Mouse (Mus musculus): ENCODE data around the gene Galr2.

Gene Galr2

DNA sequence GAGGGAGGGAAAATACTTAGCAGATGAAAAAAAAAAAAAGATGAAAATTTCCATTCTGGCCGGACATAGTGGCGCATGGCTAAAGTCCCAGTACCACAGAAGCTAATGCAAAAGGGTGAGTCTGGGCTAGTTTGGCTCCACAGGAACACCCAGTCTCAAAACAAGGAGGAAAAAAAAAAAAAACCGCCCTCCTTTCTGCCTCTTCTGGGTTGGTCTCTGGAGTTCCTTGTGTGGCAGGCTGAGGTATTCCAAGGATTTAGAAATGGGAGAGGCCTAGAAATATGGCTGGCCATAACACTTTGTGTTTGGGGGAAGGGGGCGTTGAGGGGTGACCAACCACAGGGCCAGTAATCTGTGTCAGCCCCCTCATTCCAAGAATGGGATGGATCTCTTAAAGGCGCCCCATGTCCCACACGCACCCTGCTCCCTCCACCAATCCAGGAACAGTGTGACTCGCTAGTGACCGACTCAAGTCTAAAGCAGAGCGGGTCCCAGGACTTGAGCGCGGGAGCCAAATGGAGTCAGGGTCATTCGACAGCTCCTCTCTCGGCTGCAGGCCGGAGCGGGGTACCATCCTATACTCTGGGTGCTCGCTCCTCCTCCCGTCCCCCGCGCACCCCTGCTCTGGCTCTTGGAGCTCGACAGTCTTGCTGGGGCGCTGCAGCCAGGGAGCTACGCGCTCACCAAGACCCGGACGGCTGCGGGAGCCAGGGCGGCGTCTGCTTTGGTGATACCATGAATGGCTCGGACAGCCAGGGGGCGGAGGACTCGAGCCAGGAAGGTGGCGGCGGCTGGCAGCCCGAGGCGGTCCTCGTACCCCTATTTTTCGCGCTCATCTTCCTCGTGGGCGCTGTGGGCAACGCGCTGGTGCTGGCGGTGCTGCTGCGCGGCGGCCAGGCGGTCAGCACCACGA lies at the start of gene Galr2:
Gene Galr2 (plus strand): TSS at position 189 of the 913 bp plus-strand sequence.
- DNase-seq (ENCODE audit: low read depth) = no peak

DNA sequence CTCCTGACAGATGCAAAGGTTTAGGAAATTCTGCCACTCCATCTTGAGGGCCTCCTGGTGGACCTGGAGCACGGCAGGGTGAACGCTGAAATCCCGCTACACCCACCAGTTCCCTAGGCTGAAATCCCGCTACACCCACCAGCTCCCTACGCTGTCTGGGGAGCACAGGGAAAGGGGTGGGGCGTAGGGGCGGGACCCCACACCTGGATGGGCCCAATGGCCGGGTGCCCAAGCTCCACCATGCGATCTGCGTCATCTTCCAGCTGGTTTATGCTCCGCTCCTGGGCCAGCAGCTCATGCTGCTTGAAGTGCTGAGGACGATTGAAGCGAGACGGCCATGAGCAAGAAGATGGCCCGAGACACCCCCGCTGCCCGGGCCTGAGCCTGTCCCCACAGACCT lies 48.3 kb upstream of the Galr2 start:
- no peak for DNase-seq (ENCODE audit: low read depth)

DNA sequence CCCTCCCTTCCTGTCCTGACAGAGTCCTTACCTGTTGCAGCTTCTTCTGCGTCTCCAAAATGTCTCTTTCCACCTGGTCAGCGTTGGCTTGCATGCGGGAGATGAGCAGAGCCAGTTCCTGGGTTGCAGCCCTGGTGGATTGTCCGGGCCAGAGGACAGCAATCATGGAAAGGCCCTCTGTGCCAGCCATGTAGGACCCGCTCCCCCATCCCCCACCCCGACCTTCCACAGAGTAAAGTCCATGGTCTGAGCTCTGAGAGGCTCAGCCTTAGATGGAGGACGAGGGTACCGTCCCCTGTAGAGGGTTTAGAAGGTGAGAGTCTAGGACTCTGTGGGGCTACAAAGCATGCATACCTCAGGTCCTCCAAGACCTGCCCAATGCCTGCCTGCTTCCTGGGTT lies 45.8 kb upstream of the Galr2 start:
- no peak for DNase-seq (ENCODE audit: low read depth)

DNA sequence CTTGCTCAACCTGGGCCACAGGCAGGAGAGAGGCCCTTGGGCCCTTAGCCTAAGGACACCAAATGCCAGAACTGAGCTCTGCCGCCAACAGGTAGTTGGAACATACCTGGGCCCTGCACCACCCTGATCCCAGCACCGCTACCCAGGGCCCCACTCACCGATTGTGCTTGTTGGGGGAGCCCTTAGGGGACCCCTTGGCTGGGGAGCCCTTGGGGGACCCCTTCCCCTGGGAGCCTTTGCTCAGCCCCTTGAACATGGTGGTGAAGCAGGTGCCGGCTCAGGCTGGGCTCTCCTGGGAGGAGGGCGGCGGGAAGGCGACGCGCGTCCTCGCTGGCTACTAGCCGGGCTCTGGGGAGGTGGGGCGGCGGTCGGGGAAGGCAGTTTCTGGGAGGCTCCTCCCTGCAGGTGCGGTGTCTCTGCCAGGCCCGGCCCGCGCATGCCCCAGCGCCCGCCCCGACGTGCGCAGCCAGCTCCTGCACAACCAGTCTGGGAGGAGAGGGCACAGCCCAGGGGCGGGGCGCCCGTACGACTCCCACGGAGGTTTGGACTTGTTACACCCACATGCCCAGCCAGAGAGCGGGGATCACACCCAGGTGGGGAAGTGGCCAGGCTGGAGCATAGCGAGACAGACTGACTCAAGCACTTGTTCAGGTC lies 42.9 kb upstream of the Galr2 start, which contains the start of gene Evpl:
Gene Evpl (minus strand): TSS at position 336 of the 654 bp plus-strand sequence.
- peak; percentile 35 for DNase-seq (ENCODE audit: low read depth)

DNA sequence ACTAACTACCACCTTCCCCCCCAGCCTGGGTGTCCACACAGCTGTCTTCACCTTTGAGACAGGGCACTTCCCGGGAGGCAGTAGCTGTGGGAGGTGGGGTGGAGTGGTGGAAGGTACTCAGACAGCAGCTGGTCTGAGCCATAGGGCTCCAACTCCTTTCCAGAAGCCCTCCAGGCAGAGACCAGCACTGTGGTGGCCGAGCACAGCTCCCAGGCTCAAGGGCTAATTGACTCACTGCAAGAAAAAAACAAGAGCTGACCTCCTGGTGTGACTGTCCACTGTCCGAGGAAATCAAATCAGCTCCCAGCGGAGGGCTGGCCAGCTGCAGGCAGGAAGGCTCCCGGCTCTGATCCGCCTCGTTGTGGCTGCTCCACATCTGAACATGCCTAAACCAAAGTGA lies 40.9 kb upstream of the Galr2 start:
- DNase-seq (ENCODE audit: low read depth) = no peak

DNA sequence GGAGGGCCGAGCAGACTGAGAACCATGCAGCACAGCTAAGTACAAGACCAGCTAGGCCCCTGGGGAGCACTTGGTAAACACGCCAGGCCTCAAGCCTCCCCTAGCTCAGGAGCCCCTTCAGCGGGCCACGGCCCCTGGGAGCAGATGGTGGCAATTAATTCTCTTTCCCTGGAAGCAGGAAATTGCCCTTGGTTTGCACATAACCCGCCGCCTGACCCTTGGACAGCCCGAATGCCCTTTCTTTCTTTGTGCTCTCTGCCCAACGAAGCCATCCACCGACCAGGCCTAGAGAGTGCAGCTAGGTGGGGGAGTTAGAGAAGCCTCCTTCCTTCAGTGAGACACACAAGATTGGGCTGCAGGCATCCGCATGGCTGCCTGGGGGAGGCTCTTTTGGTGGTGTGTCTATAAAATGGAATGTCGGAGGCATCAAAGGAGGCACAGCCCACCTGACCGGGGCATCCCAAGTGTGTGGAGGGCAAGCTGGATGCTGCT lies 38.9 kb upstream of the Galr2 start:
- DNase-seq (ENCODE audit: low read depth) = no peak

DNA sequence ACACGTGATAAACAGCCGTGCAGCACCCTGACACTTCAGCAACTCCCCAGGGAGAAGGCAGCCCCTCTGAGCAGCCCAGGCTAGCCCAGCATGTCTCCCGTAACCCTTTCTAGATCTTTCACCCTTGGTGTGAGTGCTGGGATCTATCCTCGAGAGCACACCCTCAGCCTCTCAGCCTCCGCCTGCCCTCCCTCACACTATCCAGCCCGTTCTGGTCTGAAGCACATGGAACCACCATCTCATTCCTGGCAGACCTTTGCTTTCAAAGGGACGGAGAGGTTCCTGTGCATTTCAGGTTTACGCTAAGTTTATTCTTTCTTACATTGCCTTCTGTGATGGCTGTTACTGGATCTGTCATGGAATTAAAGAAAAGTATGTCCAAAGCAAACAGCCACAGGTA lies 36.2 kb upstream of the Galr2 start:
- no peak for DNase-seq (ENCODE audit: low read depth)

DNA sequence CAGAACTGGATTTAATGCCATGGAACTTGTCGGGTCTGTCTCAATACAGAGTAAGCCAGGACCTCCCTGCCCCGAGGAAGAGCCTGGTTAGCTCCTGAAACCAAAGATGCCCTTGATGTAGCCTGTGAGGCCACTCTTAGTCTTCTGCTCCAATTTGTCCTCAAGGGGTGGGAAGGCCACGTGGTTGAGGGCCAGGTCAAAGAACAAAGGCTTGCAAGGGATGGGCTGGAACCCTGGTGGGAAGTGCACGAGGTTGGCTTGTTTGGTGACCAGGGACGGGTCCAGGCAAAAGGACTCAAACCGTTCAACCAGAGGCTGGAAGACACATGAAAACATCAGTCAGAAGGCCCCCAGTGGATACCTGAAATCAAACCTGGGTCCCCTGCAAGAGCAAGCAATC lies 35.1 kb upstream of the Galr2 start:
- no peak for DNase-seq (ENCODE audit: low read depth)

DNA sequence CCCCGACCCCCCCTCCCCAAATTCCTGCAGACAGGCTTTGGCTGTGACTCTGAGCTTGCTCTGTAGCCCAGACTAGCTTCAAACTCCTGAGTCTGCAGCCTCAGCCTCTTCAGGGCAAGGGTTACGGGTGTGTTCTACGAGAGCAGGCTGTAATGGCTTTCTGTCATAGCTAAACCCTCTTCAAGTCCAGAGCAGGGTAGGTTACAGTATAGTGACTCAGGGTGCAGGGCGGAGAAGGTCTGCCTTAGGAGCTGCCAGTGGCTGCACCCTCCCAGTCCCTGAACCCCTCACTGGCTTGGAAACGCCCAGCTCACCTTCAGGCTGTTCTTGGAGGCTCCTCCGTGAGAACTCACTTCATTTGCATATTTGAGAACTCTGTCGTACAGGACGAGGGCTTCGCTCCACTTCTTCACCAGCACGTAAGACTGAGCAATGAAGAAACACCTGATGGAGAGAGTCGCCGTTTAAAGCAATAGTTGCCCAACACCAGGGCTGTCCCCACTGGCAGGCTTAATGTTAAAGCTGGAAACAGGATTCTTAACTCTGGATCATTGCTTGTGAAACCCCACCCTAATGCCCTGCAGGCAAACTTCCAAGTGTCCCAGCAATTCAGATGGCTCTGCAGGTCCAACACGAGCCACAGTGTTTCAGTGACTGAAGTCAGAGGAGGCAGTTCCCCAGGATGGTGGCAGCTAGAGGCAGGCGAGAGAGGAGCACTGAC lies 33.1 kb upstream of the Galr2 start:
- DNase-seq (ENCODE audit: low read depth) = no peak

DNA sequence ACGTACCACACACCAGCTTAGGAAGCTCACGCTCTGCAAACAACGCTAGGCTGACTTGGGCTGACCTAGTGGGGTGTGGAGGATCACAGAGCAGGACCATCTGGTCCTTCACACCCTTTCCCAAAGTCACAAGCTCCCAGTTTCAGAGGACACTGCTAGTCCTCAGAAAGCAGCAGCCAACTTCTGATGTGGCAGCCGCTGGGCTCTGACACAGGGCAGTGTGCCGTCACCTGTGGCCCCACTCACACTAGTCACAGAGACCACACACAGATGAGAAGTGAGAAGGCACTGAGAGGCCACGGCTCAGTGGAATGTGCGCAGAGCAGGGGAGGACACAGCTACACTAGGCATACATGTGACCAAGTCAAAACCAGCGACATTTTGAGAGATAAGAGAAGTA lies 29.8 kb upstream of the Galr2 start:
- no peak for DNase-seq (ENCODE audit: low read depth)

DNA sequence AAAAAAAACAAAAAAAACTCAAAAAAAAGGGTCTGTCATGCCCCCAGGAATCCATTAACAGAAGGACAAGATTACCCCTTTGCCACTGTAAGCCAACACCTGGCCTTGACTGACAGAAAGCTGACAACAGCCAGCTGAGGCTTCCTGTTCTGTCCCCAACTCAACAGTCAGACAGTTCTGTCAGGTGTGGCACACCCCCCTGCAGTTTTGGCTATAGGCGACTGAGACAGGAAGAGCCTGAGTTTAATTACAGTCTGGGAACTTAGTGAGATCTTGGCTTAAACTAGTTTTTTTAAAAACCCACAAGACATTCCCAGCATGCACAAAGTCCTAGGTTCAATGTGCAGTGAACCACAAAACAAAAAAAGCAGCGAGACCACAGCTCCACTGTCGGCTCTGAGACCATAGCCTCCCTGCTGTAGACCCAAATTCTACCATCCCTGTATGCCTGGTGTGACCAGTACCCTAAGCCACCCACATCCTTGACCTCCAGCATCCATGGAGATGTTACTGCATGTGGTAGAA lies 27.6 kb upstream of the Galr2 start:
- DNase-seq (ENCODE audit: low read depth) = no peak

DNA sequence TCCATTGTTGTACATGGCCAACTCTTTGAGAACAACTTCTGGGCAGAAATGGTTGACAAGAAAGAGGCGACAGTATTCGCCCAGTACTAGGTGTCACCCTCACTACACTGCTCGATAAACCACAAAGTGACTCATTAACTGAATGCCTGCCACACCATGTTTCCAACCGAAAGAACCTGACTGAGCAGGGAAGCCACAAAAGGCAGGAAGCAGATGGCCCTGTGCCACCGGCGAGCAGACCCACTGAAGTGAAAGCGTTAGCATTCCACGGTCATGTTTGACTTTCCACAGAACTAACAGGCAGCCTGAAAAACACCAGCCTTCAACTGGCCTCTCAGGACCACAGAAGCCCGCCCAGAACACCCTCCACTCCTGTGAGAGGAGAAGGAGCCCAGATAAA lies 26.1 kb upstream of the Galr2 start:
- peak; percentile 24 for DNase-seq (ENCODE audit: low read depth)

DNA sequence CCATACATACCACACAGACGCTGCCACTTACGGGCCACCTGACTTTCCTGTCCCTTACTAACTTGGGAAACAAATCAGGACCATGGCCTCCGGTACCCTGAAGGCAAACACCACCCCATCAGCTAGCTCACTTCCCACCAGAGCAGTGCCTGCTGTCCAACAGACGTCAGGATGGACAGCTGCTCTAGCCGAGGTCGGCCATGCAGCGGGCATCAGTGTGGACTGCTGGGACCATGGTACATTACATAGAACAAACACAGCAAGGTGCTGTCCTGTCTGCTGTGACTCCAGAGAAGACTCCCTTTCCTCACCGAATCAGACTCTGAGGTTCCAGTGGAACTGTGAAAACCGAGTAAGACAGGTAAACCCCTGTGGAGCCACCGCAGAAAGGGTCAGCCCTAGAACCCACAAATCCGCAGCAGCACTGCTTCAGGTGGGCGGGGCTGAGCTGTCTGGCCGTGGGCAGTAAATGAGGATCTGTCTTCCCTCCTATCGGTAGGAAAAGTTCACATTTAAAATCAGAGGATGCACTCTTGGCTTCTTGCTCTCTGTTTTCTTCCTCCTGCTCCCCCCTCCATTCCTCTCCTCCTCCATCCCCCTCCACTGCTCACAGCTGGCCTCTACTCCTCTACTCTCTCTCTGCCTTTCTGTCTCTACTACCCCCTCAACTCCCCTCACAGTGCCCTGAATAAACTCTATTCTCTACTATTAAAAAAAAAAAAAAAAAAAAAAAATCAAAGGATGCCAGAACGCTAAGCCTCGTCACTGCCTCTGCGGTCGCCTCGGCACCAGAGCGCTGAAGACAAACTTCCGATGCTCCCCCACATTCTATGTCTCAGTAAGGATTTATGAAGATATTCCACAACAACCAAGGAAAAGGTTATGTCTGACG lies 25.4 kb upstream of the Galr2 start:
- no peak for DNase-seq (ENCODE audit: low read depth)

DNA sequence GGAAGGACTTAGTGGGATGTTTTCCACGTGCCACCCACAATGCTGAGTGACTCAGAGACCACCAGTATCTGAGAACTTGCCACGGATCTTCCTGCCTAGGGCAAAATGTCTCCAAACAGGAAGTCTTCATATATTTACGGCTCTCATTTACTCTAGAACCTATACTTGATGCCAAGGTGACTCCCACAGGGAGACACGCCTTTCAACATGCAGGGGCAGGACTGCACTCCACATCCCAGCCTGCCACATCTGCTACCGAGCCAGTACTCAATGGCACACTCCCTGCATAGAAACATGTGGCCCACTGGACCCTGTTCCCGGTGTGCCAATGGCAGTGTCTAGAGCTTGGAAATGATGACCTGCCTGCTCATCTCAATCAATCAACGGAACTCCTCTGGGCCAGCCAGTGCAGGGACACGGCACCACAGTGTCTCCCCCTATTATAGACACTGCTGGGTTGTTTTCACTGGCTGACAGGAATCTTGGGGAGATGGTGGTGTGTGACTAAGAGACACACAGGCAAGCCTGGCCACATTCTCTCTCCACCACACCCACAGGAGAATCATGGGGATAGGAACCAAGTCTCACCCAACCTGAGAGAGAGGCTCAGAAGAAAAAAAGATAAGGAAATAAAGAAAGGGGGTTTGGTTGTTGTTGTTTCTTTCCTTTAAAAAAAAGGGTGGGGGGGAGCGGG lies 24.6 kb upstream of the Galr2 start:
- no peak for DNase-seq (ENCODE audit: low read depth)

DNA sequence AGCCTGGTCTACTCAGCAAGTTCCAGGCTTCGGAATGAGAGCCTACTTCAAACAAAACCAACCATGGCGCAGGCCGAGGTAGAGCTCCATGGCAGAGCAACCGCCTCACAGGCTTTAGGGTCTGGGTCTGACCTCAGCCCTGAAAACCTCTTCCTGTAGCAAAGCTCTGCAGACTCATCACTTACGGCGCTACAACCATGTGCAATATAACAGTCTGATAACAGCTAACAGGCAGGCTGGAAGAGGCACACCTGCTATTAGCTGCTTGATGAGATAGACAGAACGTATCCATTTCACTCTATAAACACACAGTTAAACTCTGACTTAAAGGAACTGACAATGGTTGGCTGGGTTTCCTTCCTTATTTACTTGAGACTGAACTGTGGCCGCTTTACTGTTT lies 21.3 kb upstream of the Galr2 start:
- no peak for DNase-seq (ENCODE audit: low read depth)

DNA sequence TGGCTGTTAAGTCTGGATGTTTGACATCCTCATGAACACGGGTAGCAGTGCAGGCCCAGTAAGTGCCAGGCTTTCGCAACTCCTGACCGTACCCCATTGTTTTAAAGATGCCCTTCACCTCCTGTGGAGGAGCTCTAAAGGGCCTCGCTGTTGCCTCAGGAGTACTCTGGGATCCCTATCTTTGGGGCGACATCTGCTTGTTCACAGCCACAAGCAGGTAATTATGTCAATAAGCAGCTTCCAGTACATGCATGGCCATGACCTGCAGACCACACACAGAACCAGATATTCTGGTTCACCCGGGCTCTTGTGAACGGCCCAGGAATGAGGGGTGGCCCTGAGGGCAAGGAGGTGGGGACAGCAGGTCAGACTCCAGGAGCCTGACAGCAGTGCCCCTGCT lies 20.5 kb upstream of the Galr2 start:
- no peak for DNase-seq (ENCODE audit: low read depth)

DNA sequence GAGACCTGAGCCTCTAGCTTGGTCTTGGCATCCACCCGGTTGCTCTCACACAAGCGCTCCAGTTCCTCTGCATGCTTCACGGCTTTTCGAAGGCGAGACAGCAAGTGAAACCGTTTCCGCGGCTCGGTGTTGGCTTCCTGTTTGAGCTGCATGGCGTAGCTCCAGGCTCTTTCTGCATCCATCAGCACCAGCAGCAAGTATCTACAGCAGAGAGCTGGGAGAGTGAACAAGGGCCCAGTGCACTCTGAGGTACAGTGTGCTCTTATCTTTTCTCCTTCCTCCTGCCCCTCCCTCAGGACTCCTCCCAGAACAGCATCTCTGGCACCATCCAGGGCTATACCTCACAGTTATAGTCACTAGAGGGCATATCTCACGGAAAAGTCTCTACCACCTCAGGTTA lies 15.4 kb upstream of the Galr2 start:
- DNase-seq (ENCODE audit: low read depth) = no peak

DNA sequence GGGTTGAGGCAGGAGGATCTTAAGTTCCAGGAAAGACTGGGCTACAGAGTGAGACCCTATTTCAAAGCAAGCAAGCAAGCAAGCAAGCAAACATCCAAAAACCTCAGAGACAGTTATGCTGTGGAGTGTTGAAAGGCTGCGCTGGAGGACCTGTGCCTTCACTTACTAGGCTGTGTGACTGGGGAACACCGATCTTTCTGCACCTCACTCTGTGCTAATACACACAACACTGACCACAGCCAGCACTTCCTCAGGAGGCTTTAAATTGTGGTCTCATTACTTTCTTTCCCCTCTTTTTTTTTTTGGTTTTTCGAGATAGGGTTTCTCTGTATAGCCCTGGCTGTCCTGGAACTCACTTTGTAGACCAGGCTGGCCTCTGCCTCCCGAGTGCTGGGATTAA lies 14.9 kb upstream of the Galr2 start:
- no peak for DNase-seq (ENCODE audit: low read depth)

DNA sequence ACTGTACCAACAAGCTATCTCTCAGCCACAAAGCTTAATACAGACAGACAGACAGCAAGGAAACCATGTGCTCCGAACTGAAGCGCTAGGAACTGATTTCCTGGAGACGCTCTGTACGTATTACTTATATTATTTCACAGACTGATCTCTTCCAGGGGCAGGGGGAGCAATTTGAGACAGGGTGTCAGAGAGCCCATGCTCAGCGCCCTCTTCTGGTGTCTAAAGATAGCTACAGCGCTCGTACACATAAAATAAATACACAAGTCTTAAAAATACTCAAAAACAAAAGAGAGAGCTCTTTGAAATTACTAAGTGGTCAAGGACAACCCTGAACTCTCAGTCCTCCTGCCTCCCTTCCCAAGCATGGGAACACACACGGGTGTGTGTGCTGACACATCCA lies 13.1 kb upstream of the Galr2 start:
- DNase-seq (ENCODE audit: low read depth) = no peak

DNA sequence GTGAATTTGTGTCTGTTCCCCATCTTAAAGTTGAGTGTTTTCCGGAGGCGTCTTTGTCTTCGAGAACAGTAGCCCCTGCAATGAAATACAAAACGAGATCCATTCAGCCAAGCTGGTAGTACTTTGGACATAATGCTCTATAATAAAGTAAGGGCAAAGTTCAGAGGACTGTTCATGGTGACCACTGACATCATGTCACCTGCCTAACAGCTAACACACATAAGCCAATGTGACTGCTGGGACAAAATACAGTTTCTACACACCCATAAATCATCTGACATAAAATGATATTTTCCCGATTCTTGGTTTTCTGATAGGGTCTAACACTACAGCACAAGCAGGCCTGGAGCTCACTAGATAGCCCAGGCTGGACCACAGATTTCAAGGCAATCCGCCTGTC lies 12.4 kb upstream of the Galr2 start:
- no peak for DNase-seq (ENCODE audit: low read depth)

DNA sequence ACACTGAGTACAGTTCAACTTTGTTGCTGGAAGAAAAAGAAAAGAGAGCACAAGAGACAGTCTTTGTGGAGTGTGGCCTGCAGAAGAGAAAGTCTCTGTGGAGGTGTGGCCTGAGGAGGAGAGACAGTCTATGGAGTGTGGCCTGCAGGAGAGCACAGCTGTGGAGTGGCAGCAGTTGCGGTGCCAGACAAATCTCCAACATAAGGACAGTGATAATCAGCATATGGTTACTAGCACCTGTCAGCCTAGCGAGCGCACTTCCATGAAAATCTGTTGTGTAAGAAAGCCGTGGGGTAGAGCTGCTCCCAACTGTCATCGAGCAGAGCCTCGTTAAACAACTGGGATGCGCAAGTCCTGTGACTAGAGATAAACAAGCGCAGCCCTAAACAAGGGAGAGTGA lies 11.2 kb upstream of the Galr2 start:
- DNase-seq (ENCODE audit: low read depth) = no peak

Measured in fibroblast of lung, adult 2 months (primary cell).